ENCODE assay signal across 10 mouse cellular contexts in genomic region chr15:85678351-85678895, GRCm38 (mm10). TPM values are rescaled to one million over a fixed set of nuclear protein-coding genes. Genes with fewer than 3 reads are reported as not detected.
DNase-seq lines count a peak whose midpoint lies in the region; ATAC-seq and TF ChIP-seq lines count a peak whose summit lies in the region.
"Had no signal": no experiment of that assay in that cellular context is flagged by ENCODE, and none has a peak within 500 bp of the region (broad histone marks: within the 10 kb centered on the region; RNA-seq: fewer than 3 reads in every experiment).

No protein-coding gene starts in this region.

- H3K9me3 ChIP-seq in midbrain, embryonic 13.5 days, result no peaks in the 10 kb centered on the region
- no peaks in the 10 kb centered on the region for H3K9me3 ChIP-seq in midbrain, embryonic 10.5 days (replicated peaks)
- no peaks in the 10 kb centered on the region for H3K9me3 ChIP-seq in hindbrain, embryonic 14.5 days (ENCODE audit: control insufficient read depth, low read length)
- H3K9me3 ChIP-seq in stomach, embryonic 16.5 days (replicated peaks; ENCODE audit: control insufficient read depth, low read length), result no peaks in the 10 kb centered on the region
- H3K9me3 ChIP-seq: G1E had no signal

- peaks cover 46% of the 10 kb centered on the region for H3K4me1 ChIP-seq in heart, adult 2 months (ENCODE audit: control insufficient read depth, insufficient read depth, low read length)
- peaks cover 71% of the 10 kb centered on the region for H3K4me1 ChIP-seq in midbrain, embryonic 13.5 days (replicated peaks)
- H3K4me1 ChIP-seq in midbrain, embryonic 10.5 days, result no peaks in the 10 kb centered on the region
- peaks cover 63% of the 10 kb centered on the region for H3K4me1 ChIP-seq in hindbrain, embryonic 14.5 days (replicated peaks; ENCODE audit: control insufficient read depth, insufficient read depth, low read length)
- H3K4me1 ChIP-seq in stomach, embryonic 16.5 days (ENCODE audit: control insufficient read depth, insufficient read depth, low read length), result peaks cover 38% of the 10 kb centered on the region

- peaks cover 21% of the 10 kb centered on the region for H3K79me2 ChIP-seq in heart, adult 2 months (replicated peaks; ENCODE audit: control insufficient read depth, insufficient read depth, low read length)

- no peak for TF ChIP-seq CTCF in heart, adult 2 months (IDR thresholded peaks at IDR 0.05)

- H3K4me2 ChIP-seq in midbrain, embryonic 13.5 days (replicated peaks), result peak overlapping the region; percentile 74
- peak overlapping the region; percentile 80 for H3K4me2 ChIP-seq in hindbrain, embryonic 14.5 days (replicated peaks)
- H3K4me2 ChIP-seq in stomach, embryonic 16.5 days (ENCODE audit: low read depth, low read length), result 0 out of 2 replicates have a peak overlapping the region, but pooled peaks have one; percentile 5

- intact Hi-C loops in heart, adult 2 months (cut with DNase I), result no loop called here

- TF ChIP-seq POLR2A in heart, adult 2 months (IDR thresholded peaks at IDR 0.05; ENCODE audit: insufficient read depth, low read depth, low read length), result no peak; the same call in 1 of the 2 replicates

- ATAC-seq in midbrain, embryonic 13.5 days, result 0 out of 2 replicates have a peak, but pooled peaks have one; percentile 1
- ATAC-seq in hindbrain, embryonic 14.5 days (ENCODE audit: low FRiP score), result no peak
- no peak for ATAC-seq in stomach, embryonic 16.5 days (ENCODE audit: insufficient read depth, low FRiP score)
- ATAC-seq: inflammation-experienced regulatory T-cells, adult 6 months had no signal

- peaks cover 41% of the 10 kb centered on the region for H3K36me3 ChIP-seq in heart, adult 2 months (ENCODE audit: control insufficient read depth, insufficient read depth, low read length)
- H3K36me3 ChIP-seq in midbrain, embryonic 13.5 days, result peaks cover 3% of the 10 kb centered on the region; the same call in 1 of the 2 replicates
- no peaks in the 10 kb centered on the region for H3K36me3 ChIP-seq in midbrain, embryonic 10.5 days
- peaks cover 32% of the 10 kb centered on the region for H3K36me3 ChIP-seq in hindbrain, embryonic 14.5 days (replicated peaks; ENCODE audit: control insufficient read depth, insufficient read depth)
- no peaks in the 10 kb centered on the region for H3K36me3 ChIP-seq in stomach, embryonic 16.5 days (ENCODE audit: control insufficient read depth, insufficient read depth, low read length)

- H3K27ac ChIP-seq in heart, adult 2 months, result peak overlapping the region; percentile 89
- H3K27ac ChIP-seq in midbrain, embryonic 13.5 days, result peak overlapping the region; percentile 80
- H3K27ac ChIP-seq in midbrain, embryonic 10.5 days (replicated peaks), result no peak overlapping the region
- H3K27ac ChIP-seq in hindbrain, embryonic 14.5 days, result peak overlapping the region; percentile 86
- H3K27ac ChIP-seq in stomach, embryonic 16.5 days (ENCODE audit: low read length), result peak overlapping the region; percentile 60; the same call in 1 of the 2 replicates

- 35% methylated on average over 15 of the region's 15 CpGs for WGBS in heart, adult 2 months
- 92% methylated on average over 15 of the region's 15 CpGs for WGBS in midbrain, embryonic 13.5 days
- WGBS in midbrain, embryonic 10.5 days, result 89% methylated on average over 15 of the region's 15 CpGs
- 80% methylated on average over 15 of the region's 15 CpGs for WGBS in hindbrain, embryonic 14.5 days
- WGBS in stomach, embryonic 16.5 days, result 86% methylated on average over 15 of the region's 15 CpGs

- no peak for DNase-seq in heart, adult 2 months
- DNase-seq in heart, adult 9 months (ENCODE audit: low spot score in 2 of 2), result no peak
- no peak for DNase-seq in midbrain, embryonic 10.5 days (ENCODE audit: low spot score)
- no peak for DNase-seq in hindbrain, embryonic 14.5 days (ENCODE audit: low spot score)
- DNase-seq in B cell, adult 2 months, result no peak

- no peak for TF ChIP-seq EP300 in heart, adult 2 months (IDR thresholded peaks at IDR 0.05; ENCODE audit: insufficient read depth, low read depth, low read length)

- H3K27me3 ChIP-seq in heart, adult 2 months (ENCODE audit: control insufficient read depth, insufficient read depth, low read length), result no peaks in the 10 kb centered on the region
- peaks cover 63% of the 10 kb centered on the region for H3K27me3 ChIP-seq in midbrain, embryonic 13.5 days
- H3K27me3 ChIP-seq in midbrain, embryonic 10.5 days (ENCODE audit: low read depth, poor library complexity, severe bottlenecking), result peaks cover 97% of the 10 kb centered on the region
- peaks cover 12% of the 10 kb centered on the region; the same call in 1 of the 2 replicates for H3K27me3 ChIP-seq in hindbrain, embryonic 14.5 days (ENCODE audit: control insufficient read depth, insufficient read depth, low read length)
- H3K27me3 ChIP-seq in stomach, embryonic 16.5 days (ENCODE audit: control insufficient read depth, insufficient read depth, low read length), result 0 out of 2 replicates have a peak, but pooled peaks cover 3% of the 10 kb centered on the region

- peak overlapping the region; percentile 52 for H3K9ac ChIP-seq in heart, adult 2 months (ENCODE audit: low read depth, low read length)
- peak overlapping the region; percentile 45 for H3K9ac ChIP-seq in midbrain, embryonic 13.5 days (replicated peaks)
- peak overlapping the region; percentile 97 for H3K9ac ChIP-seq in hindbrain, embryonic 14.5 days
- no peak overlapping the region for H3K9ac ChIP-seq in stomach, embryonic 16.5 days (ENCODE audit: low read length)

- H3K4me3 ChIP-seq in heart, adult 2 months, result peak overlapping the region; percentile 46; the same call in 1 of the 2 replicates
- peak overlapping the region; percentile 3; the same call in 1 of the 2 replicates for H3K4me3 ChIP-seq in midbrain, embryonic 13.5 days (replicated peaks)
- no peak overlapping the region for H3K4me3 ChIP-seq in midbrain, embryonic 10.5 days
- peak overlapping the region; percentile 89 for H3K4me3 ChIP-seq in hindbrain, embryonic 14.5 days (replicated peaks; ENCODE audit: low read length)
- H3K4me3 ChIP-seq in stomach, embryonic 16.5 days (replicated peaks; ENCODE audit: low read length), result no peak overlapping the region

RNA-seq across cellular contexts. Expression of gene Ppara, which starts 56.4 kb away (rescaled TPM):
- 10 to 100 TPM; 53.1 to 60.7 TPM for total RNA-seq in heart, adult 2 months (2021)
- polyA plus RNA-seq in heart, adult 2 months (2012; rRNA removed), result 12.9 and 25.4 TPM in 2 replicates
- 0.54 and 0.96 TPM in 2 replicates for polyA plus RNA-seq in midbrain, embryonic 13.5 days (2015; fragmentation: Nextera tagmentation; extraction: Ambion mirVana)
- 0.51 and 0.78 TPM in 2 replicates for polyA plus RNA-seq in midbrain, embryonic 10.5 days (2016; fragmentation: Nextera tagmentation; extraction: Ambion mirVana)
- polyA plus RNA-seq in hindbrain, embryonic 14.5 days (2014; fragmentation: Nextera tagmentation; extraction: Ambion mirVana), result 1.2 and 1.6 TPM in 2 replicates
- polyA plus RNA-seq in stomach, embryonic 16.5 days (2015; fragmentation: Nextera tagmentation; extraction: Ambion mirVana), result 8.7 and 12.2 TPM in 2 replicates
- total RNA-seq: monocyte, adult 5-6 weeks had no signal
- polyA plus RNA-seq: G1E; inflammation-experienced regulatory T-cells, adult 6 months had no signal

Comparison
In these comparisons a context has a peak if more than half of its experiments do, and no peak if none do; other contexts are left out.
1. H3K4me3 ChIP-seq: peak in heart, adult 2 months (single experiment), midbrain, embryonic 13.5 days (single experiment) and hindbrain, embryonic 14.5 days (single experiment); none in midbrain, embryonic 10.5 days (single experiment) and stomach, embryonic 16.5 days (single experiment).
2. H3K4me2 ChIP-seq: peak in every context shown above with its lines; median percentile 80 in hindbrain, embryonic 14.5 days; 74 in midbrain, embryonic 13.5 days; 5 in stomach, embryonic 16.5 days.